Mouse (Mus musculus) brain, adult 2 months (tissue): ENCODE data around the gene Tnfrsf11a.
A peak's percentile ranks its signal among the peaks of the same experiment; 100 is the strongest.
"Not testable (repeated sequence)": the region's sequence is repeated elsewhere in the genome, so short reads cannot be mapped to it uniquely, and the experiment has no call there.

Experiments used
- DNase-seq: peaks from one replicate; pipeline ENCODE4 v3.0.0; 2011; ENCODE audit warnings: low read depth, low spot score

Tnfrsf11a gene

DNA sequence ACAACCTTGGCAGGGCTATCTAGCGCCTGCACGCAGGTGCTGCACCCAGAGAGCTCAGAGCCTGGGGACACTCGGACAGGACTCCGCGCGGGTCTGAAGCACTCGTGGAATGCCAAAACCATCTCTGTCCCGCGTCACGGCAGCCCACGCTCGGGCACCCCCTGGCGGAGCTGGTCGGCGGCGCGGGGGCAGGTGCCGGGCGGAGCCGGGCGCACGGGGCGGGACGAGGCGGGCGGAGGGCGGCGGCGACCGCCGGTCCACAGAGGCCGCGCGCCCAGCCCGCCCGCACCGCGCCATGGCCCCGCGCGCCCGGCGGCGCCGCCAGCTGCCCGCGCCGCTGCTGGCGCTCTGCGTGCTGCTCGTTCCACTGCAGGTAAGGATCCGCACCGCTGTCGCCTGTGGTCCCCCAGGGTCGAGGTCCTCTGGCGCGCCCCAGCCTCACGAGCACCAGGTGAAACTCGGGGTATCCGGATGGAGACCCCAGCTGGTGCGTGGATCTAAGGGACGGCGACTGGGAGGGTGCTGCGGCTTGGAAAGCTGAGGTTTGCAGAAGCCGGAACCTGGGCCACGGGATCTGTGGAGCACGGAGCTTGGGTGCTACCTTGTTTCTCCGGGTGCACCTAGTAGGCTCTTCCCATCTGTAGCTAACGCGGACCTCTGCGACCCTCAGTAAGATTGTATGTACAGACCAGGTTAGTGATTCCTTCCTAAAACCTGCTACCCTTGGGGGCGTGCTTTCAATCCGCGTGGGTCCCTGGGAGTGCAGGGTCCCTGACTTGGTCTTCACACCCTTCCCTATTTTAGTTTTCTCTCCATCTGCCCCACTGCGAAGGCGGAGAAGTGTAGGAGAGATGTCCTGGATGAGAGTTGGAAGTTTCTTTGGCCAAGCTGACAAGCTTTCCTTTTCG is at the start of gene Tnfrsf11a:
Gene Tnfrsf11a (plus strand): TSS at position 262 of the 908 bp plus-strand sequence.
- peak; percentile 61 for DNase-seq

DNA sequence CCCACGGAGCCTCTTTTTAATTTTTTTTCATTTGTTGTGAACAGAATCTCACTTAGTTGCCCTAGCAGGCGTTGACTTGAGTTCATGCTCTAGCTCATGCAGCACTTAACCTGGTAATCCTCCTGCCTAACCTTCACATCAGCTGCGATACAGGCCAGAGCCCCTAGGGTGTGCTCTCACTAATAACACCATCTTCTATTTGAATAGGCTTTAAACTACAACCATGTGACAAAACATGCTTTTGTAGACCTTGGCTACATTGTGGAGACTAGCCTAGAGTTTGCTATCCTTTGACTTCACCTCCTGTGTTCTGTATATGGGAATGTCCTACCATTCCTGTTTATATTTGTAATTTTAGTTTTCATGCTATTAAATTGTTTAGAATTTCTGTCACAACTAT is 45.2 kb upstream of the Tnfrsf11a start:
- no peak for DNase-seq

DNA sequence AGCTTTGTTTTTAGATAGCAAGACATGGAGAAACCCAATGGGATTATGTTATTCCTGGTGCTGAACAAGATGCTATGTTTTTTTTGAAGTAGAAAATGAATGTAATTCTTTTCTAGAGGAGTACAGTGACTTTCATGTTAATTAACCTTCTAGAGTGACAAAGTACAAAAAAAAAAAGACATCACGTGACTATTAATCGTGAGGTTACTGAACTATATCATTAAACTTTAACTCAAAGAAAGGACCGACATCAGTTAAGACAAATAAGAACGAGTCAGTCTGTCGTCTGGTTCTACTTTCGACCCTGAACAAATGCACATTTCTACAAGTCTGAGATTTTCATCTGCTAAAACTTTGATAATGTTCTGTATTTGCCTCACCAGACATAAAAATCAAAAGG is 42.2 kb upstream of the Tnfrsf11a start:
- no peak for DNase-seq

DNA sequence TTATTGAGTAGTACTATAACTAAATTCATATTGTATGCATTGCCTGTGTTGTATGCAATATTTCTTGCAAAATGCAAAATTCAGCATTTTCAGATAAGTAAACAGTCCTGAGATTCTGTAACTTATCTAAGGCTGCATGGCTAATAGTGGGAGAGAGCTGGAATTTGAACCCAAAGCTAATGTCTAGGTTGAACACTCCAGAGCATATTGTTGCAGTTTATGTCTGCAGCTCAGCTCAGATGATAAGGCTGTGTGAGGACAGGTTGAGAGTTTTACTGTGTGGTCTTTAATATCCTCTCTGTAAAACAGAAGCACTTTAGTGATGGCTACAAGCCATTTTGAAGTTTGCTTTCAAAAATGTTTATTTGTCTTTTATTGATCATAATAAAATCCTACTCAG is 41.0 kb upstream of the Tnfrsf11a start:
- no peak for DNase-seq

DNA sequence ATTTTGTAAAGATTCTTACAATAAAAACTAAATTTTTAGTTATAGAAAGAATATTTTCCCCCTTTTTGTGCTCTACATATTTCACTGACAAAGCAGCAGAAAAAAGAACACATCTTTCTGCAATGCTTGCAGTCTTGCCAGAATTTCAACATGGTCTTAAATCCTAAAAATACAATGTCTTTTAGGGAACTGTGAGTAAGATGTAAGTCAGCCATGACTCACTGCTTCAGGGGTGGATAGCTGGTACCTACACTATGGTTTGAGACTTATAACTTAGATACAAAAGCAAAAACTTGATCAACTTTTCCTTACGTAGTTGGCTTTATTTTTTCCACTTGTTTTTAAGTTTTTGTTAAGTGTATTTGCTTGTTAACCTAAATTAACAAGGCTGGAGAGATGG is 38.0 kb upstream of the Tnfrsf11a start:
- peak; percentile 83 for DNase-seq

DNA sequence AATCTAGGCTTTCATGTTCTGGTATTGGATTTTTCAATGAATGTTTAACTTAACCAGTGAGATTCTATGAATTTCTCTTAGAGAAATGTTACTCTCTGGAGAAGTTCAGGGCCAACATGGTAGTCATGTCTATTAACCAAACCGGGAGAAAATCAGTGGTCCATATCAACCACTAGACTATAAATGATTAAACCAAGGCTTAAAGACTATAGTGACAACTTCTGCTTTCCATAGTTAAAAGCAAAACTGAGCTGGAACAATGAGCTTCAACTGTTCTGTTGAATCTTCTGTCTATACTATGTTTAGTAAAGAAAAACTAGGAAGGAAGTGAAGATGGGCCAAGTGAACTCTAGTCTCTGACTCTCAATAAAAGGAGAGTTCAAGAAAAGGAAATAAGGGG is 34.1 kb upstream of the Tnfrsf11a start:
- no peak for DNase-seq

DNA sequence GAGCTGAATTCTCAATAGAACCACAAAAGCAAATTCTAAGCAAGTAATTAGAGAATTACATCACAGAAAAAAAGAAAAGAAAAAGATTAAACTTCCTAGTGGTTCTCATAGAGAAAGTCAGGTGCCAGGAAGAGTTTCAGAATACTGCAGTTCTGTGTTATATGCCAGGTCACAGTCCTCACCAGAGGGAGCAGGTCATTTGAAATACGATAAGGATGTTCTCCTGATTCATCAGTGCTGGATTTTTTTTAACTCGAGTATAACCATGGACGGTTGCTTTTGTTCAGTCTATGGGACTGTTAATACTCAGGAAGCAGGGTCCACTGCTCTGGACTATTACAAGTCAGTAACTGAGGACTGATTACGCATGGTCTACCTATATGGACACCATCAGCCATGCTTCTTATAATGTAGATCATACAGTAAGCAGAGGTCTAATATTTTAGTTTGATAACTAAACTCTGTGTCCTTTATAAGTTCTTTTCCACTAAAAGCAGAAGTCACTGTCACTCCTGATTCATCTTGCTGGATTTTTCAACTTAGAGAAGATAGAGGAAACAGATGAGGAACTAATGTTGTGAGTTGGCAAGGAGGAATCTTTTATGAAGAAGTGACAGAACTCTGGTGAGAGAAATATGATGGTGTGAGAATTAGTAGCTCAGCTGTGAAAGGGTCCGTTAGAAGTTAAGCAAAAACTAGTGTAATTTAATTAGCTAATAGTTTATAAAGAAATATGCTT is 33.5 kb upstream of the Tnfrsf11a start:
- no peak for DNase-seq

DNA sequence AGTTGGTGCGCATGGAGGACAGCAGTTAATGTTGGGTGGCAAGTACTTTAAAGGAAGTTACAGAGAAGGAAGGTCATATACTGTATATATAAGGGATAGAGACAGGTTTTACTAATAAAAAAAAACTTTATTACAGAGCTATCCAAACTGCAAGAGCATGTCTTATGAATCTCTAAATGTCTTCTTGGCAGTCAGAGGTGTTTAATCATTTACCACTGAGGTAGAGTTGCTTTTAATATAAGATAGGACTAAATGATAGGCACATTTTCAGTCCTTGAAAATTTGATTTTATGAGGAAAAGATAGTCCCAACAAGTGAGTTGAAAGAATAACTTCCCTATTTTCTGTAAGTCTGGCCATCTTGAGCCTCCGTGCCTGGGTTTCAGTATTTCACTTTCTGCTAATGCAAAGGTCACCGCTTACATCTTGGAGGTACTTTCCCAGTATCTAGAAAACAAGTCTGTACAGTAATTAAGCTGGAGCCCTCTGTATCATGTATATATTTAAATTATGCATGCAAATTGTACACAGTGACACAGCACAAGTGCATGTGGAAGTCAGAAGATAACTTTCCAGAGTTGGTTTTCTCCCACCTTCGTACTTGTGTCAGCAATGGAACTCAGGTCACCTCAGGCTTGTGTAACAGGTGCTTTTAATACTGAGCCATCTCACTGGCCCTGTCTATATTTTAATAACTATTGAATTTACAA is 32.3 kb upstream of the Tnfrsf11a start:
- no peak for DNase-seq

DNA sequence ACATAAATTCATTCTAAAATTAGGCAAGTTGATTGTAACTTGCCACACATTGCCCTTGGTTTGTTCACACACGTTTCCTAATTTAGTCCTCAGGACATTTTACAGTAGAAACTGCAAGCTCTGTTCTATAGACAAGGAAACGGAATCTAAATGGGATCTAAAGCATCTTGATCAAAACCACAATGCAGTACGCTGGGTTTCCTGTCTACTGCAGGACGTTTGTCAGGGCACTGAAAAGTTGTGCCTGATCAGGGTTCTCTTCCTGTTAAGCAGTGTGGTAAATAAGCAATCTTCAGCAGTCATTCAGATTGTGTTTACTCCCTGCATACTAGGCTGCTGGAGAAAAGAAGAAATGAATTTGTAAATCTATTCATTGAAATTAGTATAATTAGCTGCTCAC is 28.3 kb upstream of the Tnfrsf11a start:
- DNase-seq = no peak

DNA sequence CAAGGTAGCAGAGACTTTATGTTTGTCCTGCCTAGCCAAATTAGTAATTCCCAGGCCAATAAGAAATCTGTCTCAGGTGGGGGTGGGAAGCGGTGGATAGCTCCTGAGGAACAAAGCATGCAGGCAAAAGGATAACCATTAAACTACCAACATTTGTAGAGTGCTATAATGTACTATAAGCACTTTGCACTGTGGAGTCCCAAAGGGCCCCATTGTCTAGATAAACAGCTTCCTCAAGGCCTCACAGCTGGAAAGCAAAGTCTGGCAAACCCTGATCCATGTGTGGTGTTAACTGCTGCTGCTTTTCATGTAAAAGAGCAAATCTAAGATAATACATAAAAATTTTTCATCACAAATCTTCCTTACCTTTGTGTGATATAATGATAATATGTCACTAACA is 27.6 kb upstream of the Tnfrsf11a start:
- DNase-seq = no peak

DNA sequence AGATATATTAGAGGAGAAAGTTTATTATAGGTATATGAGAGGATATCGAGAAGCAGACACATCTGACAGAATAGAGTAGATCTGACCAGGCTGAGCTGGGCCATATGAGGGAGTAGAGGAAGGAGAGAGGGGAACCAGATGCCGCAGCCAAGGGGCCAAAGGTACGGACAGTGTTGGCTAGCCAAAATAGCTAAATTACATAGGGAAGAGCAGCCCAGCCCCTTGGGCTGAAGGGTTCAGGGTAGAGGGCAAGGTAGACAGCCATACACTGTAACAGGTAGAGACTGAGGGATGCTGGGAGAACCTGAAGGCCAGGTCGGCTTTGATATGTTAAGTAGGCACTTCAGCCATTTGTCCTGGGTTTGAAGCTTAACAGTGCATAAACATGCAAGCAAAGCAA is 21.7 kb upstream of the Tnfrsf11a start:
- no peak for DNase-seq

DNA sequence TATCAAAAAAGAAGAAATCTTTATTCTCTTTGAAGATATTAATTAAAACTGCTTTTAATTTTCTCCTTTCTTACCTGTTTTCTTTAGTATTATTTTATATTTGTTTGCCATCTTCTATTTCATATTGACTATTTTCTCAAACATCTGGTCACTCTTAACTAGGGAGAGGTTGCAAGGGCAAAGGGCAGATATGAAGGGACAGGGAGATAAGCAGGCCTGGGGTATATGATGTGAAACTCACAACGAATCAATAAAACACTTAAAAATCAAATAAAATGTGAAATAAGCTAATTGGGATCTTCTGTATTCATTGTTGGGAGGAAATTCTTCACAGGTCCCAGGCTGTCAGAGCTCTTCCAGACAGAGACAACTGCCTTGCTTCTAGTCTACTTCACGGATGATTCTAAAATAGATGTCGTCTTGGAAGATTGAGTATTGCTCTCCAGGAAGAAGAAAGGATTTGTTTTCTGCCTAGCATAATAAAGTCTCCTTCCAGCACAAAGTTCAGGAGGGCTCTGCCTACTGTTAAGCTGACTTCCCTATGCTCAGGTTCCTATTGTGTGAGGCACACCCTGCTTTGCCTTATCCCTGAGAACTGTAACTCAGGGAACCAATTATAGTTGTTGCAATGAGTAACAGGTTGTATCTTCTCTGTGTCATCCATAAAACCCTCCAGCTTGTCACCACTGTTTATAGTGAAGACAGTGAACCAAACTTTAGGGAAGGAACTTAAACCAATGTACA is 20.9 kb upstream of the Tnfrsf11a start:
- no peak for DNase-seq

DNA sequence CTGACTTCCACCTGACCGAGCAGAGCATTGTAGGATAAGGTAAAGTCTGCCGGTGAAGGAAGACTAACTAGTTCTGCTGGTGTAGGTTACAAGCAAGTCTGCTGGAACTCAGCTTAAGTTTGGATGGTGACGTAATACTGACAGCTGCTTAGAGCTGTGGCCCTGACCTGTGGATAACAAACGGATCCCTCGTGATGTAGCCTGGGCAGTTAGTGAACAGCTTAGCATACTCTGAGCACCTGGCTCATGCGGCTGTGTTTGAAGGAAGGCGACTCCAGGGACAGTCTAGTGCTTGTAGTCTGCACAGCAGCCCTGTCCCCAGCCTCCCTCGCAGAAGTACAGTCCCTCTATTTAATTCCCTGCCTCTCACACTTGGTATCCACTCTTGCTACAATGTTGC is 14.9 kb upstream of the Tnfrsf11a start:
- DNase-seq = no peak

DNA sequence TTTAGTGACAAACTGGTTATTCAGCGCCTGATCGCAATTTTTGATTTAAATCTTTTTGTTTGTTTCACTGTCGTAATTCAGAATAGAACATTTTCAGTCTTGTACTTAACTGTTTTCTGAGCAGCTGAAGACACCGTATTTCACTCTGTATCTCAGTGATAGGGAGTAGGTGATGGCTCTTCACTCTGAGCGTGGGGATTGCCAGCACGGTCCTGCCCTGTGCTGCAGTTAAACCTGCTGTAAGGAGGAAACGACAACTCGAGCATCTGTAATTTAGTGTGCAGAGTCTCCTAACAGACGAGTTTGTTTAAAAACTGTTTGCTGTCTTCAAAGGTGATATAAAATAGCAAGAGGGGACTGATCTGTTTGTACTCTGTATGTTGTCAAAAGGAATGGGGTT is 14.4 kb upstream of the Tnfrsf11a start:
- DNase-seq = not testable (repeated sequence)

DNA sequence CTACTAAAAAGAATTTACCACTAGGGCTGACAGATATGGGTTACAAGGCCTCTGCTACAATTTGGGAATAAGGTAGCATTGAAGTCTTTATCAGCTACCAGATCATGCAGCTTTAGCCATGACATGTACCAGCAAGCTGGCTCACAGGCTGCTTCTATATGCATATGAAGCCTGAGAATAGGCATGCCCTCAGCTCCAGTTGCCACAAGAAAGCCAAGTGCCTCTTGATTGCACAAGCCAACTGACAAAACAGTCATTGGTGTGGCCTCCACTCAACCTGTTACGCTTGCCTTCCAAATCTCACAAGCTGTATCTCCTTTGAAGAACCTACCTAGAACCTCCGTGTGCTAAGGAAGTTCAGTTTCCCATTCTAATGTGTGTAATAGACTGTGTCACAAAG is 12.1 kb upstream of the Tnfrsf11a start:
- no peak for DNase-seq

DNA sequence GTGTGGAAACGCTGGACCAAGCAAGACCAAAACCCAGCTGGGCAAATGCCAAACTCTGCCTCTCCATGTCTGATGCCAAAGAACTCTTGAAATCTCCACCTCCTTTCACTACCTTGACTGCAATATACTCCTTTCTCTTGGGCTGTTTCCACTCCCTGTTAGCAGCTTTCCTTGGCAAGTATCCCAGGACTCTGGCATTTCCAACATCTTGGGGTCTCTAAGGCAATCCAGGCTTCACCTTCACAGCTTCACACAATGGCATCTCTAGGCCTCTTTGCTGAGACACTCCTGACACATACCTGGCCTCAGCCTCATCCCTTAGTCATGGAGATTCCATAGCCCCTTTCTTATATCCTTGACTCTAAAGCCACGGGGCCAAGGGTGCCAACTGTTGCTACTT is 9.8 kb upstream of the Tnfrsf11a start:
- DNase-seq = no peak

DNA sequence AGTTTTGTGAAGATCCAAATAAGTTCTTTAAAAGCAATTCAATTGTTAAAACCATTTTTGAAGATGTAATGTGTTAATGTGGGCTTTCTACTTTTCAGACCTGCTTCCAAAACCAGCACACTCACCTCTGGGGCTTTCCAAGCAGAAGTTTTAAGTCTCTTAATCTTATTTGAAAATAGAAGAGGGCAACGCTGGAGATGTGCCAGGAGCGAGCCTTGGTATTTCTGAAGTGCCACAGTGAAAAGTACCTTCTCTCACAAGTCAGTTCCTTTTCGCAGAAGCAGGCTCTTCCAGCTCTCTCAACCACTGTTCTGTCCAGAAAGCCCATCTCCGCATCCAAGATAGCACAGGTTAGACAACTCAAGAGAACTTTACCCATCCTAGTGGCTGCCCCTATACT is 4.1 kb upstream of the Tnfrsf11a start:
- DNase-seq = no peak

DNA sequence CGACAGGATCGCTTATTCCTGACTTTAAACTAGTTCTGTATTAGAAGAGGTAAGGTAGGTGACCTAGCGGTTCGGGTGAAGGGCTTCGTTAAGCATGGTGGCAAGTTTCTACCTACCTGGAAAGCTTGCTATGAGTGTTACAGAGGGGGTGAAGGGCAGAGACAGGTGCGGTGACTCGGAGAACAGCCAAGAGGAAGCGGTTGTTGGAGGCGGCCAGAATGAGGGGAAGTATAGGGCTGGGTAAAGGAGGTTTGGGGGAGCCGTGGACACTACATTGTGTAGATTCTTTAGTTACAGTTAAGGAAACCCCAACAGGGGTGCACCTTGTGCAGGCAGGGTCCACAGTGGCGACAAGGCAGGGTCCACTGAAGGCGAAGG is 450 bp upstream of the Tnfrsf11a start:
- DNase-seq = no peak

DNA sequence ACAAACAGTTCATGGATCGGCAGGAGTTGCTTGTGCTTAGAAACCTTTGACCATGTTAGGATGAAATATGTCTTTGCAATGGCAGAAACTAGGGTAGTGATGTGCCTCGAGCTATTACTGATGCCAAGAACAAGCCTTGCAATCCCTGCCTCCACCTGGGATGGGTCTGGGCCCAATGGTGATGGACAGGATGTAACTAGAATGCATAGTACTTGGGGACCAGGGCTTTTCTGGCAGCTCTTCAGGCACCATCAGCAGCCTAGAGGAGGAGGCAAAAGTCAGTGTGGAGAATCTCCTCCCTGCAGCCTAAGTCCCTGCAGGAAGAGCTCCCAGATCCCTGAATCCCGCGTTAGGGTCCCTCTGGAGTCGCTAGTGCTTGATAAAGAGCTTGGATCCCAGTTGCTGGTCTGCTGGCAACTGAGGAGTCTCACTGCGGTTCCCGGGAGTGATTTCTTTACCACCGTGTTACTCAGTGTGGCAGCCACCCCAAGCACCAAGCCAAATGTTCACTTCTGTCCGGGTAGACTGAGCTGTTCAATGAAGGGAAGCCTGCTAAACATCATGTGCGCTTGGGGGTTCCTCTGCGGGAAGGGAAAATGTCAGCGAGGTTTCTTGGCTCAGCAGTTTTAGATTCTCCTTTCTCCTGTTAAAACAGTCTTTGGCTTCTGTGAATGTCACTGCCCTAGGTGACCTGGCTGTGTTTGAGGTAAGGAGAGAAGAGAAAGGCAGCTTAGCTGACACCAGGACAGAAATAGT is 1.1 kb downstream of the Tnfrsf11a start:
- DNase-seq = peak; percentile 41

DNA sequence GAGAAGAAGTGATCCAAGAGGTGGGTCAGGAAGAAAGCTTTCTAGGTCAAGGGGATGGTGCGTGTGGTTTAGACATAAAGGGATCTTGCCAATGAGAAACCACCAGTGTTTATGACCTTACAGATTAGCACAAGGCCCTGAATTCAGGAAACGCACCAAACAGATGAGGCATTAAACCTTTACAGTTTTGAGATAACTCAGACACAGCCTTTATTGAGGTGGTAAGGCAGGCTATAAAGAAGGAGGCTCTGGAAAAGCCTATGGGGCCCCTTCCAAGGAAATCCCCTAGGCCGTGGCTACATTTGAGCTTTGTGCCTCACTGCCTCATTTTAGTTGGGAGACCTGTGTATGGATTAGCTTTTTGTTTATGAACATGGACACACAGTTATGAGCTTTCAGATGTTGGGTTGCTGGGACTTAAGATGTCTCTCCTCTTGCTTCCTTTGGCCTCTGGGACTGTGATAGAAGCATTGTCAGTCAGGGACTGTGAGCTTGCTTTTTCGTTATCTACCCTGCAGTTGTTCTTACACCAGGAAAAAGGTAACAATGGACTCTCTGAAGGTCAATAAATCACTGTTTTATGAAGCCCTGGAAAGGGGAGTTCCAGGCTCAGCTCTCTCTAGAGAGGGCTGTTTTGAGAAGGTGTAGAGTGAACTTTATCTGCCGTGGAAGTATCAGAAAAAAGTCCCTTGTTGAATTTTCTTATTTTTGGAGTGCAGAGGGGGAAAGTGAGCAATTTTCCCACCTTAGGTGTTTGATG is 3.9 kb downstream of the Tnfrsf11a start:
- DNase-seq = no peak
